ENCODE assay signal across 15 mouse cellular contexts in genomic region chr14:57555471-57556070, GRCm38 (mm10). TPM values are rescaled to one million over a fixed set of nuclear protein-coding genes. Genes with fewer than 3 reads are reported as not detected.
DNase-seq lines count a peak whose midpoint lies in the region.
"Had no signal": no experiment of that assay in that cellular context is flagged by ENCODE, and none has a peak within 500 bp of the region (broad histone marks: within the 10 kb centered on the region; RNA-seq: fewer than 3 reads in every experiment).

No protein-coding gene starts in this region.

- peak; percentile 28 for DNase-seq in cerebellum, adult 8-10 months
- no peak for DNase-seq in cerebellum, postnatal 4 days (ENCODE audit: low spot score in 2 of 2)
- peak; percentile 56 for DNase-seq in gastrocnemius, adult 18-20 months (ENCODE audit: low spot score)
- no peak for DNase-seq in gastrocnemius, postnatal 25 days
- peak; percentile 23 for DNase-seq in testis, postnatal 10 days (ENCODE audit: low spot score)
- no peak for DNase-seq in testis, postnatal 14 days (ENCODE audit: low spot score)
- peak; percentile 22 for DNase-seq in skeletal muscle tissue, adult 2 months (ENCODE audit: low read depth, low spot score)
- no peak for DNase-seq in left cerebral cortex, adult 18-20 months (ENCODE audit: low spot score in 2 of 2)
- DNase-seq: adrenal gland, postnatal 14 days; gastrocnemius, postnatal 36 days; heart, adult 18-20 months; heart, postnatal 14 days; kidney, adult 11 months; kidney, adult 9 months had no signal

RNA-seq across cellular contexts. Expression of gene Eef1akmt1, which starts 15.8 kb away (rescaled TPM):
- 10 to 100 TPM; 45.1 to 47.3 TPM for total RNA-seq in gastrocnemius, adult 18-20 months (2021)
- 10 to 100 TPM; 23.2 to 24.2 TPM for total RNA-seq in gastrocnemius, postnatal 25 days (2021)
- 10 to 100 TPM; 37.0 to 37.9 TPM for total RNA-seq in left cerebral cortex, adult 18-20 months (2021)

RNA-seq across cellular contexts. Expression of gene Il17d, which starts 31.0 kb away (rescaled TPM):
- 1 to 10 TPM; 1.4 to 1.6 TPM for total RNA-seq in gastrocnemius, adult 18-20 months (2021)
- 1 to 10 TPM; 1.6 to 2.6 TPM for total RNA-seq in gastrocnemius, postnatal 25 days (2021)
- 10 to 100 TPM; 16.1 to 18.9 TPM for total RNA-seq in left cerebral cortex, adult 18-20 months (2021)
- total RNA-seq: hematopoietic stem cell, adult 5-6 weeks had no signal

Comparison
In these comparisons a context has a peak if more than half of its experiments do, and no peak if none do; other contexts are left out.
1. DNase-seq: peak in cerebellum, adult 8-10 months (single experiment), gastrocnemius, adult 18-20 months (single experiment), testis, postnatal 10 days (single experiment) and skeletal muscle tissue, adult 2 months (single experiment); none in cerebellum, postnatal 4 days (0 of 2), gastrocnemius, postnatal 25 days (single experiment), testis, postnatal 14 days (single experiment) and left cerebral cortex, adult 18-20 months (0 of 2).
2. RNA of gene Il17d, which starts 31.0 kb away (total RNA-seq): 16.1 to 18.9 TPM in left cerebral cortex, adult 18-20 months; 1.6 to 2.6 TPM in gastrocnemius, postnatal 25 days and 1.4 to 1.6 TPM in gastrocnemius, adult 18-20 months; every median in the first group is over 4 times any median in the second.